Mouse (Mus musculus): ENCODE measurements around the gene Atp5e. TPM values are rescaled to one million over a fixed set of nuclear protein-coding genes. Genes with fewer than 3 reads are reported as not detected.

Gene Atp5e
- polyA plus RNA-seq, 1 experiment, result 827 TPM

- Histone ChIP-seq H3ac (ENCODE audit: control insufficient read depth, insufficient read length, low read depth) (no peak overlapping the region), H3K27me3 (ENCODE audit: control insufficient read depth, insufficient read depth, insufficient read length) (no peaks in the 10 kb centered on the region), H3K79me2 (ENCODE audit: control insufficient read depth, insufficient read depth) (peaks cover under 1% of the 10 kb centered on the region), H3K4me3 (ENCODE audit: insufficient read depth, poor library complexity, severe bottlenecking) (no peak overlapping the region), H3K79me3 (ENCODE audit: low read depth) (no peaks in the 10 kb centered on the region), H3K36me3 (ENCODE audit: control insufficient read depth, insufficient read depth) (no peaks in the 10 kb centered on the region)
- TF ChIP-seq CTCF (IDR thresholded peaks at IDR 0.05; ENCODE audit: control insufficient read depth, insufficient read depth, insufficient read length) (no peak), USF1 (IDR thresholded peaks at IDR 0.05; ENCODE audit: low read depth) (no peak), MYOD1 (IDR thresholded peaks at IDR 0.05; ENCODE audit: control insufficient read depth, insufficient read length, low read depth) (no peak), CEBPB (IDR thresholded peaks at IDR 0.05; ENCODE audit: low read depth) (no peak), MAX (IDR thresholded peaks at IDR 0.05) (no peak), FOSL1 (IDR thresholded peaks at IDR 0.05; ENCODE audit: insufficient read depth, low read length, poor library complexity, severe bottlenecking) (no peak), MYOG (IDR thresholded peaks at IDR 0.05; ENCODE audit: control insufficient read depth, extremely low read depth, insufficient read length) (no peak)
Measured at GRCm38 (mm10) chr2:174477543-174478319, 13.8 kb upstream of the Atp5e start.

GRCm38 (mm10) chr2:174473550-174473927 lies 9.6 kb upstream of the Atp5e start:
- peaks cover 42% of the 10 kb centered on the region for H3K79me2 ChIP-seq (ENCODE audit: control insufficient read depth, insufficient read depth)
- H3K36me3 ChIP-seq (ENCODE audit: control insufficient read depth, insufficient read depth), result peaks cover 31% of the 10 kb centered on the region
- peak overlapping the region; percentile 16 for H3K4me3 ChIP-seq (ENCODE audit: insufficient read depth, poor library complexity, severe bottlenecking)
- peaks cover 40% of the 10 kb centered on the region for H3K79me3 ChIP-seq (ENCODE audit: low read depth)
- no peaks in the 10 kb centered on the region for H3K27me3 ChIP-seq (ENCODE audit: control insufficient read depth, insufficient read depth, insufficient read length)
- TF ChIP-seq USF1 (IDR thresholded peaks at IDR 0.05; ENCODE audit: low read depth) (no peak), MAX (IDR thresholded peaks at IDR 0.05) (peak; percentile 39), MYOD1 (IDR thresholded peaks at IDR 0.05; ENCODE audit: control insufficient read depth, insufficient read length, low read depth) (no peak)
- peak overlapping the region; percentile 15 for H3ac ChIP-seq (ENCODE audit: control insufficient read depth, insufficient read length, low read depth)

- H3K79me3 ChIP-seq (ENCODE audit: low read depth), result peaks cover 45% of the 10 kb centered on the region
- TF ChIP-seq USF1 (IDR thresholded peaks at IDR 0.05; ENCODE audit: low read depth) (no peak), MAX (IDR thresholded peaks at IDR 0.05) (no peak), FOSL1 (IDR thresholded peaks at IDR 0.05; ENCODE audit: insufficient read depth, low read length, poor library complexity, severe bottlenecking) (no peak), MYOG (IDR thresholded peaks at IDR 0.05; ENCODE audit: control insufficient read depth, extremely low read depth, insufficient read length) (no peak)
- peaks cover 37% of the 10 kb centered on the region for H3K36me3 ChIP-seq (ENCODE audit: control insufficient read depth, insufficient read depth)
- peak within 1 kb of the TSS; percentile 83 for H3K4me3 ChIP-seq (ENCODE audit: insufficient read depth, poor library complexity, severe bottlenecking)
- H3ac ChIP-seq (ENCODE audit: control insufficient read depth, insufficient read length, low read depth), result peak within 1 kb of the TSS; percentile 88
- peaks cover 48% of the 10 kb centered on the region for H3K79me2 ChIP-seq (ENCODE audit: control insufficient read depth, insufficient read depth)
- H3K27me3 ChIP-seq (ENCODE audit: control insufficient read depth, insufficient read depth, insufficient read length), result no peaks in the 10 kb centered on the region
Measured at GRCm38 (mm10) chr2:174472818-174473549, 9.1 kb upstream of the Atp5e start, which contains the start of gene Prelid3b. TSS of gene Prelid3b (minus strand) at chr2:174473081.

DNA sequence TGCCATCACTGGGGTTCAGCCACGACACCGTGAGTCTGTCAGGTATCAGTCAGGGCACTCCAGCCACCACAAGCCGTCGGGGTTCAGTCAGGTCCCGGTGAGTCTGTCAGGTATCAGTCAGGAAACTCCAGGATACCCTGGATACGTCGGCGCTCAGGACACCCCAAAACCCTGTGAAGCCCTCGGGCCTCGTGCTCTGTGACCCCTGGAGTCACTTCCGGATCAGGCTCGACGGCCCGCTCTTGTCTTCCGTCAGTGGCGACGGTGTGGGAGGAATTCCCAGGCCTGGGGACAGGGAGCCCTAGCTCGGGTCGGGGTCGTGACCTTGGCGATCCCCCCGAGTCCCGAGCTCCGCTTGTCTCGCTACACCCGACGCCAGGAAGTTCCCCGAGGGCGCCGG lies 8.5 kb upstream of the Atp5e start:
- H3K4me3 ChIP-seq (ENCODE audit: insufficient read depth, poor library complexity, severe bottlenecking), result peak overlapping the region; percentile 83
- TF ChIP-seq CTCF (IDR thresholded peaks at IDR 0.05; ENCODE audit: control insufficient read depth, insufficient read depth, insufficient read length) (no peak), USF1 (IDR thresholded peaks at IDR 0.05; ENCODE audit: low read depth) (no peak), CEBPB (IDR thresholded peaks at IDR 0.05; ENCODE audit: low read depth) (no peak), MYOG (IDR thresholded peaks at IDR 0.05; ENCODE audit: control insufficient read depth, extremely low read depth, insufficient read length) (no peak), MYOD1 (IDR thresholded peaks at IDR 0.05; ENCODE audit: control insufficient read depth, insufficient read length, low read depth) (no peak), MAX (IDR thresholded peaks at IDR 0.05) (no peak), FOSL1 (IDR thresholded peaks at IDR 0.05; ENCODE audit: insufficient read depth, low read length, poor library complexity, severe bottlenecking) (no peak)

GRCm38 (mm10) chr2:174470786-174471405 lies 7.0 kb upstream of the Atp5e start:
- peaks cover 60% of the 10 kb centered on the region for H3K79me3 ChIP-seq (ENCODE audit: low read depth)
- no peak overlapping the region for H3ac ChIP-seq (ENCODE audit: control insufficient read depth, insufficient read length, low read depth)
- peaks cover 66% of the 10 kb centered on the region for H3K79me2 ChIP-seq (ENCODE audit: control insufficient read depth, insufficient read depth)
- peaks cover 54% of the 10 kb centered on the region for H3K36me3 ChIP-seq (ENCODE audit: control insufficient read depth, insufficient read depth)
- no peaks in the 10 kb centered on the region for H3K27me3 ChIP-seq (ENCODE audit: control insufficient read depth, insufficient read depth, insufficient read length)
- no peak overlapping the region for H3K4me3 ChIP-seq (ENCODE audit: insufficient read depth, poor library complexity, severe bottlenecking)
- TF ChIP-seq CTCF (IDR thresholded peaks at IDR 0.05; ENCODE audit: control insufficient read depth, insufficient read depth, insufficient read length) (no peak), MYOD1 (IDR thresholded peaks at IDR 0.05; ENCODE audit: control insufficient read depth, insufficient read length, low read depth) (no peak), MYOG (IDR thresholded peaks at IDR 0.05; ENCODE audit: control insufficient read depth, extremely low read depth, insufficient read length) (no peak)

More for the DNA sequence above, 8.5 kb upstream of the Atp5e start:
- peaks cover 51% of the 10 kb centered on the region for H3K79me3 ChIP-seq (ENCODE audit: low read depth)
- H3K36me3 ChIP-seq (ENCODE audit: control insufficient read depth, insufficient read depth), result peaks cover 40% of the 10 kb centered on the region
- H3K79me2 ChIP-seq (ENCODE audit: control insufficient read depth, insufficient read depth), result peaks cover 54% of the 10 kb centered on the region
- no peaks in the 10 kb centered on the region for H3K27me3 ChIP-seq (ENCODE audit: control insufficient read depth, insufficient read depth, insufficient read length)
- H3ac ChIP-seq (ENCODE audit: control insufficient read depth, insufficient read length, low read depth), result peak overlapping the region; percentile 88
